Mouse (Mus musculus): ENCODE measurements around the gene Slc16a8.

DNA sequence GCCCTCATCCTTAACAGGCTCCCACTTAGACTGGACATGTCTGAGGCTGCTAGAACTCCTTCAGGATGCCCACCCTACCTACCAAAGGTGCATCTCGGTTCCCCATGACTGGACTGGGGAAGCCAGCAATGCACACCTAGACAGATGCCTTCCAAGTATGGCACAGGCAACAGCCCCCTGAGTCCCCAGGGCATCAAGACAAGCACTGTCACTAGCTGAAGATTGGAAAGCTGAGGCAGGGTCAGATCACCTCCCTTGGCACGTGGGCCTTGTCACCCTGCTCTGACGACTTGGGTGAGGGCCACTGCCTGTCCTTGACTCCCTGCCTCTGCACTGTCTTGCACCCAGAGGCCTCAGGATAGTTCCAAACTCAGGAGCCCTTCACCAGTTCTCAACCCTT lies 33.8 kb upstream of the Slc16a8 start:
- TF ChIP-seq CTCF (IDR thresholded peaks at IDR 0.05; ENCODE audit: extremely low read depth, insufficient read depth, low read length) (no peak), POLR2A (IDR thresholded peaks at IDR 0.05; ENCODE audit: extremely low read depth, insufficient read depth, low read length) (no peak)

Measured in cortical plate, adult 2 months (tissue).